Mouse (Mus musculus): ENCODE measurements around the gene Maneal.

DNA sequence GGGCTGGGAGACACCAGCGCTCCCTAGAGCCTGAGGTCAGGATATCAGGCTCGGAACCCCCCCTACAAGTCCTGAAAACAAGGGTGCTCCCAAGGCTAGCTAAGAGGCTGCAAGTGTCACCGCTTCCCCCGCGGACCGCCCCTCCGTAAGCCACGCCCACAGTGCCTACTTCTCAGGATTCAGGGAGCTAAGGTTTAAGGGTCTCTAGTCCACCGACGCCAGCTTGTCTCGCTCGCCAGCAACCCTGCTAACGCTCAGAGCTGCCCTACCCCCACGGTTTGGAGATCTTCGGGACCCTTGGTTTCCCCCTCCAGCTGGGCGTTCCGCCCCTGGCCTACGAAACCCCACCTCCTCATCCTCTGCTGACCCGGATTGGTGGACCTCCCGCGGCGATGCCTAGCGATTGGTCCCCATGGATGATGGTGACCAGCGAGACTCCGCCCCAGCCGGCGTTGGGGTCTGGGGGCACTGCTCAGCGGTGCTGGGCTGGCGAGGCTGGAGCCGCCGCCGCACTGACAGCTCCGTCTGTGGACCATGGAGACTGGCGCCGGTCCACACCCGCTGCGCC, 19.5 kb upstream of the Maneal start:
- TF ChIP-seq TAL1 (IDR thresholded peaks at IDR 0.05; ENCODE audit: low read length) (no peak), GATA1 (IDR thresholded peaks at IDR 0.05; ENCODE audit: low read length) (no peak)

All from erythroblast, embryonic 14.5 days (primary cell).